Mouse (Mus musculus) heart, adult 2 months (tissue): ENCODE measurements around the gene Fbxo34. TPM values are rescaled to one million over a fixed set of nuclear protein-coding genes. Genes with fewer than 3 reads are reported as not detected.

Experiments used
- DNase-seq, 2 experiments: peaks; one replicate each; pipeline ENCODE4 v3.0.0; 2021
- H3K27ac ChIP-seq: fragments of 200-600 bp; 2 replicates; pipeline ENCODE4 v1.8.1; 2022
- H3K27me3 ChIP-seq: fragments of 200-500 bp; 2 replicates; pipeline ENCODE4 v1.6.1; 2012; ENCODE audit warnings: mild to moderate bottlenecking, low read length, inconsistent platforms, mixed read lengths; ENCODE audit not compliant: control insufficient read depth, insufficient read depth
- H3K36me3 ChIP-seq: fragments of 200-500 bp; 2 replicates; pipeline ENCODE4 v1.6.1; 2012; ENCODE audit warnings: low read length, inconsistent platforms; ENCODE audit not compliant: control insufficient read depth, insufficient read depth
- H3K4me1 ChIP-seq: fragments of 200-500 bp; 2 replicates; pipeline ENCODE4 v1.6.1; 2011; ENCODE audit warnings: low read length; ENCODE audit not compliant: control insufficient read depth, insufficient read depth
- H3K4me3 ChIP-seq: fragments of 200-600 bp; 2 replicates; pipeline ENCODE4 v1.8.1; 2022
- H3K79me2 ChIP-seq: fragments of 200-500 bp; replicated peaks from 2 replicates; pipeline ENCODE4 v1.6.1; 2012; ENCODE audit warnings: mild to moderate bottlenecking, inconsistent platforms, low read length, moderate library complexity, mixed read lengths; ENCODE audit not compliant: control insufficient read depth, insufficient read depth
- H3K9ac ChIP-seq: fragments of 200-500 bp; 2 replicates; pipeline ENCODE4 v1.6.1; 2012; ENCODE audit warnings: low read depth, mild to moderate bottlenecking, control low read depth, inconsistent platforms, low read length, mixed read lengths
- CTCF ChIP-seq: fragments of 200-600 bp; IDR thresholded peaks from 2 replicates; pipeline ENCODE4 v1.8.1; 2022; ENCODE audit warnings: antibody characterized with exemption, mild to moderate bottlenecking, moderate library complexity
- EP300 ChIP-seq: fragments of 200-500 bp; IDR thresholded peaks from 2 replicates; pipeline ENCODE4 v1.6.1; 2011; ENCODE audit warnings: low read depth, low read length, control low read depth; ENCODE audit not compliant: insufficient read depth
- POLR2A ChIP-seq: fragments of 200-500 bp; IDR thresholded peaks from 2 replicates; pipeline ENCODE4 v1.6.1; 2011; ENCODE audit warnings: mild to moderate bottlenecking, low read depth, low read length, control low read depth; ENCODE audit not compliant: insufficient read depth
- WGBS: fragments of 180-500 bp; shearing (Covaris S2); methylation state at CpG from one replicate; pipeline ENCODE4 v1.1.7; 2018; 5-methylcytosine and 5-hydroxymethylcytosine counted together
- intact Hi-C: fragments of 180-260 bp; cut with DNase I; formaldehyde crosslinking; loops from one replicate; pipeline ENCODE4 v1.15.1; 2025
- polyA plus RNA-seq: library from polyadenylated mRNA; depleted of rRNA; stranded (reverse); fragments of >200 nt; gene quantifications from 2 replicates; pipeline ENCODE4 v1.2.3, GENCODE M21; 2012
- total RNA-seq, 2 experiments: library from RNA; stranded (reverse); gene quantifications; 2 replicates each; pipeline ENCODE4 v1.2.3; 2021

Gene Fbxo34
- total and polyA plus RNA-seq, 3 experiments = 7.4 to 11.3 (median 10.3) TPM

- H3K27ac ChIP-seq = peak overlapping the region; percentile 82
- H3K9ac ChIP-seq = peak overlapping the region; percentile 33
- intact Hi-C loops = no loop called here
- H3K79me2 ChIP-seq = no peaks in the 10 kb centered on the region
- H3K36me3 ChIP-seq = no peaks in the 10 kb centered on the region; the same call in 1 of the 2 replicates
- H3K4me3 ChIP-seq = peak overlapping the region; percentile 15; the same call in 1 of the 2 replicates
- TF ChIP-seq EP300 (no peak), POLR2A (peak; percentile 36; the same call in 1 of the 2 replicates)
- WGBS = 25% methylated on average over 2 of the region's 2 CpGs
- no peaks in the 10 kb centered on the region for H3K27me3 ChIP-seq
- peaks cover 3% of the 10 kb centered on the region for H3K4me1 ChIP-seq
- peak; percentile 3 to 20 for DNase-seq
Measured at GRCm38 (mm10) chr14:47444907-47445306, 5.3 kb upstream of the Fbxo34 start.

GRCm38 (mm10) chr14:47445331-47446095 lies 4.7 kb upstream of the Fbxo34 start:
- Histone ChIP-seq H3K4me1 (peaks cover 3% of the 10 kb centered on the region), H3K4me3 (peak overlapping the region; percentile 15; the same call in 1 of the 2 replicates), H3K36me3 (no peaks in the 10 kb centered on the region; the same call in 1 of the 2 replicates), H3K27ac (peak overlapping the region; percentile 82), H3K79me2 (no peaks in the 10 kb centered on the region), H3K27me3 (no peaks in the 10 kb centered on the region), H3K9ac (no peak overlapping the region)
- DNase-seq = no peak
- TF ChIP-seq EP300 (no peak), CTCF (no peak), POLR2A (no peak)
- intact Hi-C loops = loop anchor here (2.0 kb wide), 1 partner anchor 27 kb away; no protein-coding TSS in a partner anchor
- 31% methylated on average over 9 of the region's 9 CpGs for WGBS

GRCm38 (mm10) chr14:47459556-47459955 lies 9.3 kb downstream of the Fbxo34 start:
- WGBS = 85% methylated on average over 4 of the region's 4 CpGs
- intact Hi-C loops = no loop called here
- H3K4me1 ChIP-seq = no peaks in the 10 kb centered on the region

GRCm38 (mm10) chr14:47461997-47462396 lies 11.8 kb downstream of the Fbxo34 start:
- Histone ChIP-seq H3K27ac (no peak overlapping the region), H3K4me3 (no peak overlapping the region), H3K4me1 (no peaks in the 10 kb centered on the region), H3K79me2 (no peaks in the 10 kb centered on the region), H3K36me3 (no peaks in the 10 kb centered on the region), H3K27me3 (no peaks in the 10 kb centered on the region), H3K9ac (no peak overlapping the region)
- TF ChIP-seq POLR2A = no peak
- no peak for TF ChIP-seq EP300
- TF ChIP-seq CTCF = no peak
- 81% methylated on average over 8 of the region's 8 CpGs for WGBS
- no peak for DNase-seq
- intact Hi-C loops = no loop called here

More at GRCm38 (mm10) chr14:47459556-47459955, 9.3 kb downstream of the Fbxo34 start:
- Histone ChIP-seq H3K4me3 (no peak overlapping the region), H3K27ac (no peak overlapping the region), H3K79me2 (no peaks in the 10 kb centered on the region), H3K9ac (no peak overlapping the region), H3K36me3 (no peaks in the 10 kb centered on the region), H3K27me3 (no peaks in the 10 kb centered on the region)
- DNase-seq = no peak
- no peak for TF ChIP-seq POLR2A
- TF ChIP-seq CTCF = no peak
- no peak for TF ChIP-seq EP300

GRCm38 (mm10) chr14:47462453-47462852 lies 12.2 kb downstream of the Fbxo34 start:
- Histone ChIP-seq H3K27me3 (no peaks in the 10 kb centered on the region), H3K27ac (no peak overlapping the region), H3K9ac (no peak overlapping the region), H3K4me1 (no peaks in the 10 kb centered on the region), H3K36me3 (no peaks in the 10 kb centered on the region), H3K4me3 (no peak overlapping the region), H3K79me2 (no peaks in the 10 kb centered on the region)
- TF ChIP-seq EP300 (no peak), POLR2A (no peak), CTCF (no peak)
- no peak for DNase-seq
- WGBS = 49% methylated on average over 4 of the region's 4 CpGs
- intact Hi-C loops = no loop called here

GRCm38 (mm10) chr14:47462877-47463460 lies 12.7 kb downstream of the Fbxo34 start:
- intact Hi-C loops = no loop called here
- Histone ChIP-seq H3K27me3 (no peaks in the 10 kb centered on the region), H3K36me3 (no peaks in the 10 kb centered on the region), H3K4me1 (no peaks in the 10 kb centered on the region), H3K9ac (no peak overlapping the region), H3K27ac (no peak overlapping the region), H3K4me3 (no peak overlapping the region), H3K79me2 (no peaks in the 10 kb centered on the region)
- DNase-seq = no peak
- TF ChIP-seq EP300 = no peak
- no peak for TF ChIP-seq POLR2A
- no peak for TF ChIP-seq CTCF
- 65% methylated on average over 9 of the region's 9 CpGs for WGBS
